Mouse (Mus musculus) brain, embryonic 14.5 days (tissue): ENCODE measurements around the gene Fam181b. TPM values are rescaled to one million over a fixed set of nuclear protein-coding genes. Genes with fewer than 3 reads are reported as not detected.

Experiments
- DNase-seq: peaks from one replicate; pipeline ENCODE4 v3.0.0-alpha.2; 2011; ENCODE audit warnings: low read depth
- CTCF ChIP-seq: fragments of 200-500 bp; IDR thresholded peaks from 2 replicates; pipeline ENCODE4 v1.5.1; 2012; ENCODE audit warnings: inconsistent platforms, mild to moderate bottlenecking, moderate library complexity, borderline replicate concordance; ENCODE audit not compliant: insufficient read depth, insufficient read length; ENCODE audit errors: extremely low read depth
- POLR2A ChIP-seq: fragments of 200-500 bp; IDR thresholded peaks from 2 replicates; pipeline ENCODE4 v1.6.1; 2012; ENCODE audit warnings: mild to moderate bottlenecking, inconsistent platforms, borderline replicate concordance; ENCODE audit not compliant: poor library complexity, insufficient read depth, insufficient read length, severe bottlenecking; ENCODE audit errors: extremely low read depth
- polyA plus RNA-seq: library from polyadenylated mRNA; depleted of rRNA; stranded (reverse); fragments of >200 nt; gene quantifications from 2 replicates; pipeline ENCODE4 v1.2.3, GENCODE M21; 2012; rRNA removed

Fam181b gene
- 25.8 and 29.7 TPM in 2 replicates for polyA plus RNA-seq

DNA sequence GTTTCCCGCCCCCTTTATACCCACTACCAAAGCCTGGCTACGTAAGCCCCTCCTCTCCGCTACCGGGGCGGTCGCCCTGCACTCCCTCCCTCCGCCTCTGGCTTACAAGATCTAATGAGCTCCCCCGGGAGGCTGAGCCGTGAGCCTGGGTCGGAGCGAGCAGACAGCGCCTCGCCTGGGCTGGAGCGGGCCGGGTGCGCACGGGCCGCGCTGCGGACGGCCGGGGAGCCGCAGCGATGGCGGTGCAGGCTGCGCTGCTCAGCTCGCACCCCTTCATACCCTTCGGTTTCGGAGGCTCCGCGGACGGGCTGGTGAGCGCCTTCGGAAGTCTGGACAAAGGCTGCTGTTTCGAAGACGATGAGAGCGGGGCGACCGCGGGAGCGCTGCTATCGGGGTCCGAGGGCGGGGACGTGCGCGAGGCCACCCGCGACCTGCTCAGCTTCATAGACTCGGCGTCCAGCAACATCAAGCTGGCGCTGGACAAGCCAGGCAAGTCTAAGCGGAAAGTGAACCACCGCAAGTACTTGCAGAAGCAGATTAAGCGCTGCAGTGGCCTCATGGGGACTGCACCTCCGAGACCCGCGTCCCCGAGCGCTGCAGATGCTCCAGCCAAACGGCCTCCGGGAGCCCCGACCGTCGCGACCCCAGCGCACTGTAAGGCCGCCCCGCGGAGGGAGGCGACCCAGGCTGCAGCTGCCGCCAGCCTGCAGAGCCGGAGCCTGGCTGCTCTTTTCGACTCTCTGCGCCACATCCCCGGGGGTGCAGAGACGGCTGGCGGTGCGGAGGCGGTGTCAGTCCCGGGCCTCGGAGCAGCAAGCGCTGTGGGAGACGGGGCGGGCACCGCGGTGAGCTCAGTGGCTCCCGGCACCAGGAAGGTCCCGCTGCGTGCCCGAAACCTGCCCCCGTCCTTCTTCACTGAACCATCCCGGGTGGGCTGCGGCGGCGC is at the start of gene Fam181b:
Gene Fam181b, plus strand, starts transcription at position 81 of the 946 bp plus-strand sequence.
- peak; percentile 98 for DNase-seq
- TF ChIP-seq POLR2A (peak; percentile 96), CTCF (no peak)

DNA sequence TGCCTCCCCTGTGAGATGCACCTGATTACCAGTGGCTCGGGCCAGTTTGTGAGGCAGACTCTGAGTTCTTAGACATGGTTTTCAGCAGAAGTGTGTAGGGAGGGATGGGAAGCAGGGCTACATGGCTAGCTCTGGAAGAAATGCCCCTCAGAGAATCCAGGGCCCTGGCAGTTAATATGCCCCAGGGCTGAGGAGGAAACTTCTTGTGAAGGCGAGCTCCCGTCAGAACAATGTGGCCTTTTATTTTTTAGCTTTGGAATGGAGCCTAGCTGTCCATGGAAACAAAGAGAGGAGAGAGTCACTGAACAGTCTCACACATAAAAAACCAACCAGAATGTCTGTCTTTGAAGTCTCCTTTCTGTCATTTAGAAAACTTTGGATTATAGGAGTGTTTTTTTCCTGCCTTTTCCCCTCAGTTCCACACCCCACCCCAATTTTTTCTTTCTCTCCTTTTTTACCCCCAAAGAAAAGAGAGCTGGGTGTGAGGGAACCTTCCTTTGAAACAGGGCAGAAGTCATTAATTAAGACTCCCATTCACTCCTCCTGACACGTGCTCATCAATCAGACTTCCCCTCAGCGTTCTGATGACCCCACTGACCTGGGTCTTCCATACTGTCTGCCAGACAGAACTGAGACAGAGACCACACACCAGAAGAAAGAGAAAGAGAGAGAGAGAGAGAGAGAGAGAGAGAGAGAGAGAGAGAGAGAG is 41.7 kb upstream of the Fam181b start:
- DNase-seq = peak; percentile 83
- TF ChIP-seq POLR2A (no peak), CTCF (no peak)

DNA sequence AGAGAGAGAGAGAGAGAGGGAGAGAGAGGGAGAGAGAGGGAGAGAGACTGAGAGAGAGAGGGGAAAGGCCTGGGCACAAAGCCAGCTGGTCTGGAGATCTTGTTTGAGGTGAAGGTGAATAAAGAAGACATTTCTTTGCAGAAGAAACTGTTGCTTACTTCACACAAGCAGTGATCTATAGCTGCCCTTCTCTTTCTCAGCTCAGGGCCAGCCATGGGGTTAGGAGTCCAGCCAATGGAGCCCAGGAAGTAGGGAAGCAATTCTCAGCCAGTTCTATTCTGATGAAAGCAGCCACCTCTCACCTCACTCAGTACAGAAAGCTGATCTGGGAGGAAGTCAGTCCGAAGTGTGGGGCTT is 41.2 kb upstream of the Fam181b start:
- TF ChIP-seq POLR2A (no peak), CTCF (no peak)
- peak; percentile 57 for DNase-seq

DNA sequence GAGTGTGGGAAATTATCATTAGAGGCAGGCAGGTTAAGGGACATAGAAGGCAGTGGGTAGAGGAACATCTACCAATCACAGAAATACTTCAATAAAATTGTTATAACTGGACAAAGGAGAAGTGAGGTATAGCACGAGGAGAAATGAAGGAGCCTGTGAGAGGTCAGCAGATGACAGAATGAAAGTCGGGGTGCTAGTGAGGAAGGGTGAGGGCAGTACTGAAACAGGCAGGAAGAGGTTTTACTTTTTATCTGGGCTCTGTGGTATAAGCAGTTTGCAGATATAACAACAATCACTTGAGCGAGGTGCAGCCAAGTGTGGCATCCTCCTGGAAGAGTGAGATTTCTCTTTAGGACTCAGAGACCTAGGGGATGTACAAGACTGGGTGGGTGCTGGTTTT is 40.1 kb upstream of the Fam181b start:
- no peak for DNase-seq
- no peak for TF ChIP-seq POLR2A

DNA sequence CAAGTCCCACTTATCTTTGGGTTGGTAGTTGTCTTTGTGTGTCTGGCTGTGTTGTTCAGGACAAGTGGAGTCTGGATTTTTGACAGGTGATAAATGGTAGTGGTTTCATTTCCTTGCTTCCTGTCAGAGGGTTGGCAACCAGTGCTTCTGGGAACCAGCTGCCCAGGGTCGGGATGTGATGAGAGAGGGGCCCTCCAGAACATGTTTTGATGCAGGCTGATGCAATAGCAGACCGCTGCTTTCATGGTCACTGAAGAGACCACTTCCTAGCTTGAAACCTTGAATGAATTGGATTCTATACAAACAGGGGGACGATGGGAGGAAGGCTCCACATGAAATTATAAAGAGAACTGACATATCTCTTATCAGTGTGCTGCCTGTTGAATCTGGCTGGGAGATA is 35.3 kb upstream of the Fam181b start:
- no peak for DNase-seq
- TF ChIP-seq CTCF (no peak), POLR2A (no peak)

DNA sequence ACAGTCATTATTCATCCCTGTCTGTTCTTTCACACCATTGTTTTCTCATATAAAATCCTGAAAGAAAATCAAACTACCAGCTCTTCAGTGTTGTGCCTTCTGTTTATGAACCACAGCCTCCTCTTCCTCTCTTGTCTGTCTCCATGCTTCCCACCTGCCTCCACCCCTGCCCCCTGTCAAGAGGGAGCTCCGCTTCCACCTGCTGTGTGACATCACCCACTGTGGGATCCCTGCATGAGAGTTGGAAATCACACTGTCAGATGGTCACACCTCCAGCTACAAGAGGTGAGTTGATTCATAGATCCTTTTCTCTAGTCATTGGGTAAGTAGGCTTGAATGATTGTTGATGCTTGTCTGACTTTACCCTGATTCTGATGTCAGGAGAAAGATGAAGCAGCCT is 34.9 kb upstream of the Fam181b start:
- DNase-seq = no peak
- TF ChIP-seq POLR2A (no peak), CTCF (no peak)

DNA sequence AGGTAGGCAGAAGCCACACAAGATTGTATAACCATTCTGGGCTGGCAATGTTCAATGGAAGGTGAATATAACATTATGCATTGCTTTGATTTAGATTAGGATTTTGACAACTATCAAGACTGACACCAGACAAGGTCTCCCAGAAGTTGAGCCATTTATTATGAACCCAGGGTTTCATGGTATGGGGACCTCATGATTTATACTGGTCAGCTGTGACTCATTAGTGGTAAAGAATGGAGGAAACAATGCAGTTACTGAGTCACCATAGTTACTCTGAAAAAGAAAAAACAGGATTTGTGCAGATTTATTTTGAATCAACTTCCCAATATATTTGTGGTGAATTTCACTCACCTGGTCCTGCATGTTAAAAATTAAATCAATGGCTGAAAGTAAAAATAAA is 18.8 kb upstream of the Fam181b start:
- no peak for DNase-seq
- no peak for TF ChIP-seq POLR2A
- TF ChIP-seq CTCF = no peak

DNA sequence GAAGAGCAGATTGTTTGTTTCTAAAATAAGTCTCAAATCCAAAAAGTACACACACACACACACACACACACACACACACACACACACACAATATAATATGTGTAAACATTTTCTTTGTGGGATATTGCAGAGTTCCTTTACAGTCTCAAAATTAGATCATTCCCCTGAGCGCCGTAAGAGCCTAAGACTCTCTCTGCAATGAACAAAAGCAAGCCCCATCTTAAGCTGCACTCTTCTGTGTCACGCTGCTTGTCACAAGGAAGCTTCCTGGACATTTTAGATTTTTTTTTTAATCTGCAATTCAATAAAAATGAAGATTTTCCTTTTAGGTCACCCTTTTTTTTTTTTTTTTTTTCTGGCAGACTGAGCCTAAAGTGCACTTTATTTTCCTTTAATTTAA is 17.9 kb upstream of the Fam181b start:
- TF ChIP-seq CTCF = no peak
- TF ChIP-seq POLR2A = no peak
- no peak for DNase-seq

DNA sequence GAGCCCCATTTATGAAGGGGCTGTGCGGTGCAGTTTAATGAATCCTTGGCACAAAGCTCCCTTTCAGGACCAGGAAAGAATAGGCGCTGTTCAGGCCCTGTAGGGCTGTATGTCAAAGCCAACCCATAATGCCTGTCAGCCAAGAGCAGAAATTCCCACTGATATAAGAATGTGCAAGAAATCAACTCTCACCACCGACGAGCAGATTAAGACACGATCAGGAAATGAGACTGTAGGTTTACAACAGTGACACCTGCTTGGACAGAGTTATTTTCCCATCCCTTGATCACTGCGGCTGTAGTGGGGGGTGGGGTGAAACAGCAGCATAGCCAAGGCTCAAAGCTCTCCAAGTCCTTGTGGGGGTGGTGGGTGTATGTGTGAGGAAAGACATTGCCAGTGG is 17.5 kb upstream of the Fam181b start:
- DNase-seq = peak; percentile 97
- TF ChIP-seq CTCF (no peak), POLR2A (no peak)

DNA sequence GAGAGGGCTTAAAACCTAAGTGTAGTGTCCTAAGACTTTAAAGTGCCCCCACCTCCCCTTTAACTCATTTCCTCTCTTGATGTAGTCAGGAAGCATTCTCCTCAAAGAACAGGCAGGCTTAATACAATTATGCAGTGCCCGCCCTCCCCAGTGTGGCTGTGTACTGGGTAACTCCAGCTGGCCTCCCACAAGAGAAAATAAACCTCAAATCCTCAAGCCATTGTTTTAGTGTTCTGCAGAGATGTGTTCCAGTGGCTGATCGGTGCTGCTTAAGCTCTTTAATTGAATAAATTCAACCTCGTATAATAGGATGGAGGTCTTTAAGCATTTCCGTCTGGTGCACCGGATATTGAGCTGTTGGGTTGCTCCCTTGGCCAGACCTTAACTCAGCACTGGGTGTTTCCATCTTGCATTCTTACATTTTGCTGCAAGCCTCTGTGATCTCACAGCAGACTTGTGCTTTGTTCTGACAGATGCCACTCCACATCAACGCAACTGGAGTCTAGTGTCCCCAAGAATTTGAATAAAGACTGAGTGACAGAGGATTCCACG is 12.1 kb upstream of the Fam181b start:
- peak; percentile 70 for DNase-seq

DNA sequence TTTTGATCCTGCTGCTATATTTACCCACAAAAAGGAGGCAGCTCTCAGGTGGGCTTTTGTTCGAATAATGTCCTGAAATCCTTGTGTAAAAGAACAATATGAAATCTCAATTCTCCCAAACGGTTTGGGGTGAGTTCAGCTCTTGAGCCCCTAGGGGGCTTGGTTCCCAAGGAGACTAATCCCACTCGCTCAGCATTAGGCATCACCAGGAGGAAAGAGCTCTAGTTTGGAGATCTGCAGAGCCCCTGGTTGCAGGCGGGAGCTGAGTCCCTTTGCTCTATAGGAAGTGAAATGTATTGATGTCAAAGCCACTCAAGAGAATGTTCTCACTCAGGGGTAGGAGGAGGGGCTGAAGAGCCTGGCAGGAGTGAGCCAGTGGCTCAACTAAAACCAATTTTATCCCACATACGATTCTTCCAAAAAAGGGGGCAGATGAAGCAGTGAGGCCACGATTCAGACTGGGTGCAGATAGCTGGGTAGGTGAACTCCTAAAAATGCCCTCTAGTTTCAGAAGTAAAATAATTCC is 3.2 kb upstream of the Fam181b start:
- DNase-seq = peak; percentile 84
- TF ChIP-seq POLR2A = no peak
- peak; percentile 50 for TF ChIP-seq CTCF

More for the DNA sequence above, 12.1 kb upstream of the Fam181b start:
- TF ChIP-seq POLR2A (no peak), CTCF (no peak)
